ENCODE assay signal across 9 mouse cellular contexts in the genomic region with DNA sequence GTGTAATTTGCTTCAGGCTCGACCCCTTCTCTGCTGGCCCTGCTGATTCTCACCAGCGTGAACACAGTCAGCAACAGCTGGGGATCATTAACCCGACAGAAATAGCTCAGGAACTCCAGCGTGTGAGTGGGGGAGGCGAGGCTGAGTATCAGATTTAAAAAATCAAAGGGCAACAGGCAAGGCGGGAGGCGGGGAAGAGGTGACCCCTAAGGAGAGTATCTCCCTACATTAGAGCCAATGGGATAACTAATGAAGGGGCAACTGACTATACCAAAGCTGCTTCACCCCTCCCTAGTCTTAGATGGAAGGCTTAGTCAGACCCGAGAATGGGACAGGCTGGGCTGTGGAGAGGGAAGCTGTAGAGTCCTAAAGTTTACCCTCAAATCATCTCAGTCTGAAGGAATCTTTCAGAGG.
A peak's percentile ranks its signal among the peaks of the same experiment; 100 is the strongest.
DNase-seq lines count a peak whose midpoint lies in the region; ATAC-seq and TF ChIP-seq lines count a peak whose summit lies in the region.
"Had no signal": no experiment of that assay in that cellular context is flagged by ENCODE, and none has a peak within 500 bp of the region (broad histone marks: within the 10 kb centered on the region; RNA-seq: fewer than 3 reads in every experiment).

No protein-coding gene starts in this region.

- H3K4me3 ChIP-seq in lung, embryonic 15.5 days: no peak overlapping the region
- no peak overlapping the region for H3K4me3 ChIP-seq in embryonic facial prominence, embryonic 14.5 days (ENCODE audit: low read depth, low read length)
- H3K4me3 ChIP-seq in kidney, postnatal 0 days (replicated peaks; ENCODE audit: low read depth, low read length): no peak overlapping the region
- no peak overlapping the region for H3K4me3 ChIP-seq in stomach, embryonic 14.5 days (ENCODE audit: low read depth, low read length)
- H3K4me3 ChIP-seq: liver, embryonic 15.5 days had no signal

- no peaks in the 10 kb centered on the region for H3K27me3 ChIP-seq in lung, embryonic 15.5 days
- H3K27me3 ChIP-seq in embryonic facial prominence, embryonic 14.5 days (replicated peaks; ENCODE audit: control insufficient read depth, insufficient read depth, low read length): no peaks in the 10 kb centered on the region
- H3K27me3 ChIP-seq in kidney, postnatal 0 days (ENCODE audit: insufficient read depth, low read length): no peaks in the 10 kb centered on the region
- no peaks in the 10 kb centered on the region for H3K27me3 ChIP-seq in stomach, embryonic 14.5 days (ENCODE audit: control insufficient read depth, insufficient read depth, low read length)
- H3K27me3 ChIP-seq: liver, embryonic 15.5 days had no signal

- WGBS in lung, embryonic 15.5 days: 7% methylated on average over 8 of the region's 8 CpGs
- WGBS in embryonic facial prominence, embryonic 14.5 days: 8% methylated on average over 8 of the region's 8 CpGs
- 7% methylated on average over 8 of the region's 8 CpGs for WGBS in kidney, postnatal 0 days
- 8% methylated on average over 8 of the region's 8 CpGs for WGBS in stomach, embryonic 14.5 days

- peaks cover 20% of the 10 kb centered on the region for H3K4me1 ChIP-seq in lung, embryonic 15.5 days
- H3K4me1 ChIP-seq in embryonic facial prominence, embryonic 14.5 days (ENCODE audit: control insufficient read depth, insufficient read depth, low read length): peaks cover 21% of the 10 kb centered on the region
- H3K4me1 ChIP-seq in kidney, postnatal 0 days (replicated peaks; ENCODE audit: insufficient read depth, low read length): peaks cover 20% of the 10 kb centered on the region
- H3K4me1 ChIP-seq in stomach, embryonic 14.5 days (ENCODE audit: control insufficient read depth, insufficient read depth, low read length): peaks cover 21% of the 10 kb centered on the region

- no peak overlapping the region for H3K4me2 ChIP-seq in lung, embryonic 15.5 days
- H3K4me2 ChIP-seq in embryonic facial prominence, embryonic 14.5 days (ENCODE audit: low read depth, low read length): peak overlapping the region; percentile 42
- peak overlapping the region; percentile 39 for H3K4me2 ChIP-seq in kidney, postnatal 0 days (ENCODE audit: low read length)
- H3K4me2 ChIP-seq in stomach, embryonic 14.5 days (replicated peaks; ENCODE audit: low read depth, low read length): peak overlapping the region; percentile 16
- H3K4me2 ChIP-seq: liver, embryonic 15.5 days had no signal

- no peak overlapping the region for H3K9ac ChIP-seq in lung, embryonic 15.5 days
- peak overlapping the region; percentile 30; the same call in 1 of the 2 replicates for H3K9ac ChIP-seq in embryonic facial prominence, embryonic 14.5 days (ENCODE audit: low read depth, low read length)
- no peak overlapping the region for H3K9ac ChIP-seq in kidney, postnatal 0 days (ENCODE audit: low read depth, low read length)
- no peak overlapping the region for H3K9ac ChIP-seq in stomach, embryonic 14.5 days (replicated peaks; ENCODE audit: low read depth, low read length)
- H3K9ac ChIP-seq: liver, embryonic 15.5 days had no signal

- TF ChIP-seq CTCF in kidney, postnatal 0 days (IDR thresholded peaks at IDR 0.05; ENCODE audit: low read depth): no peak

- H3K27ac ChIP-seq in lung, embryonic 15.5 days: peak overlapping the region; percentile 57
- H3K27ac ChIP-seq in embryonic facial prominence, embryonic 14.5 days (replicated peaks; ENCODE audit: low read depth, low read length): peak overlapping the region; percentile 82
- H3K27ac ChIP-seq in kidney, postnatal 0 days: peak overlapping the region; percentile 80
- peak overlapping the region; percentile 84 for H3K27ac ChIP-seq in stomach, embryonic 14.5 days (ENCODE audit: low read length)
- H3K27ac ChIP-seq: liver, embryonic 15.5 days had no signal

- no peaks in the 10 kb centered on the region for H3K36me3 ChIP-seq in lung, embryonic 15.5 days
- H3K36me3 ChIP-seq in embryonic facial prominence, embryonic 14.5 days (ENCODE audit: control insufficient read depth, insufficient read depth, low read length): no peaks in the 10 kb centered on the region
- H3K36me3 ChIP-seq in kidney, postnatal 0 days (ENCODE audit: insufficient read depth, low read length): no peaks in the 10 kb centered on the region
- no peaks in the 10 kb centered on the region for H3K36me3 ChIP-seq in stomach, embryonic 14.5 days (ENCODE audit: control insufficient read depth, insufficient read depth, low read length)
- H3K36me3 ChIP-seq: liver, embryonic 15.5 days had no signal

- H3K9me3 ChIP-seq in lung, embryonic 15.5 days: no peaks in the 10 kb centered on the region
- no peaks in the 10 kb centered on the region for H3K9me3 ChIP-seq in embryonic facial prominence, embryonic 14.5 days (ENCODE audit: control insufficient read depth, low read length)
- no peaks in the 10 kb centered on the region for H3K9me3 ChIP-seq in kidney, postnatal 0 days (replicated peaks; ENCODE audit: low read length)
- no peaks in the 10 kb centered on the region for H3K9me3 ChIP-seq in stomach, embryonic 14.5 days (ENCODE audit: control insufficient read depth, low read depth, low read length)
- H3K9me3 ChIP-seq: liver, embryonic 15.5 days had no signal

- peak; percentile 46; the same call in 1 of the 2 replicates for ATAC-seq in lung, embryonic 15.5 days (ENCODE audit: borderline replicate concordance, extremely low read depth, low FRiP score, low TSS enrichment)
- peak; percentile 82 for ATAC-seq in embryonic facial prominence, embryonic 14.5 days (ENCODE audit: low read depth)
- ATAC-seq in kidney, postnatal 0 days (replicated peaks; ENCODE audit: low FRiP score, low read depth): peak; percentile 71
- ATAC-seq in stomach, embryonic 14.5 days (ENCODE audit: insufficient number of reproducible peaks, insufficient read depth, low FRiP score, low read depth): peak; percentile 71; the same call in 1 of the 2 replicates

- DNase-seq in lung, postnatal 4 days: no peak
- DNase-seq in embryonic facial prominence, embryonic 14.5 days (ENCODE audit: low spot score): peak; percentile 90
- DNase-seq in kidney, postnatal 0 days (ENCODE audit: low spot score): peak; percentile 93
- DNase-seq in cerebellum, postnatal 25 days: no peak
- no peak for DNase-seq in right cerebral cortex, postnatal 25 days
- DNase-seq in cerebellum, postnatal 14 days: no peak

Comparison
In these comparisons a context has a peak if more than half of its experiments do, and no peak if none do; other contexts are left out.
1. DNase-seq: peak in embryonic facial prominence, embryonic 14.5 days (single experiment) and kidney, postnatal 0 days (single experiment); none in lung, postnatal 4 days (0 of 2), cerebellum, postnatal 25 days (0 of 2), right cerebral cortex, postnatal 25 days (single experiment) and cerebellum, postnatal 14 days (0 of 2).
2. Peak in every context shown above with its lines, with median percentiles within 50 percentile points of each other: ATAC-seq and H3K27ac ChIP-seq.